Mouse (Mus musculus) cortical plate, adult 2 months (tissue): Measurements from ENCODE around the gene Hoxd1.

Experiments used
- CTCF ChIP-seq: fragments of 200-500 bp; IDR thresholded peaks from 2 replicates; pipeline ENCODE4 v1.5.1; 2011; ENCODE audit warnings: mild to moderate bottlenecking, control low read depth, low read length; ENCODE audit not compliant: insufficient read depth; ENCODE audit errors: extremely low read depth
- POLR2A ChIP-seq: fragments of 200-500 bp; IDR thresholded peaks from 2 replicates; pipeline ENCODE4 v1.6.1; 2011; ENCODE audit warnings: mild to moderate bottlenecking, low read length, control low read depth; ENCODE audit not compliant: insufficient read depth; ENCODE audit errors: extremely low read depth

- TF ChIP-seq CTCF (no peak), POLR2A (no peak)
Observed at GRCm38 (mm10) chr2:74749337-74750121, 13.3 kb upstream of the Hoxd1 start.
